9 mouse cellular contexts compared by ENCODE assay signal in genomic region chr10:116735607-116736006, GRCm38 (mm10).
DNase-seq lines count a peak whose midpoint lies in the region; ATAC-seq and TF ChIP-seq lines count a peak whose summit lies in the region.
"Had no signal": no experiment of that assay in that cellular context is flagged by ENCODE, and none has a peak within 500 bp of the region (broad histone marks: within the 10 kb centered on the region; RNA-seq: fewer than 3 reads in every experiment).

No protein-coding gene starts in this region.

- no peak overlapping the region for H3K27ac ChIP-seq in midbrain, postnatal 0 days (ENCODE audit: low read depth, low read length)
- no peak overlapping the region for H3K27ac ChIP-seq in midbrain, embryonic 13.5 days
- H3K27ac ChIP-seq in midbrain, embryonic 15.5 days: no peak overlapping the region

- 82% methylated on average over 8 of the region's 8 CpGs for WGBS in midbrain, postnatal 0 days
- 92% methylated on average over 8 of the region's 8 CpGs for WGBS in midbrain, embryonic 13.5 days
- WGBS in midbrain, embryonic 15.5 days: 87% methylated on average over 8 of the region's 8 CpGs

- peak; percentile 59 for DNase-seq in midbrain, postnatal 0 days (ENCODE audit: low spot score)
- DNase-seq in cerebellum, postnatal 4 days (ENCODE audit: low spot score in 2 of 2): peak; percentile 40 to 75
- peak; percentile 60 to 73 for DNase-seq in heart, postnatal 14 days
- peak; percentile 18 for DNase-seq in ovary, postnatal 14 days (ENCODE audit: low spot score)
- no peak for DNase-seq in thymus, adult 18-20 months
- DNase-seq in retina, postnatal 1 day: no peak

- ATAC-seq in midbrain, postnatal 0 days (ENCODE audit: low FRiP score): no peak
- no peak for ATAC-seq in midbrain, embryonic 13.5 days
- no peak for ATAC-seq in midbrain, embryonic 15.5 days (replicated peaks)
- ATAC-seq: Patski had no signal

- H3K36me3 ChIP-seq in midbrain, postnatal 0 days (ENCODE audit: insufficient read depth, low read length): no peaks in the 10 kb centered on the region
- no peaks in the 10 kb centered on the region for H3K36me3 ChIP-seq in midbrain, embryonic 13.5 days
- no peaks in the 10 kb centered on the region for H3K36me3 ChIP-seq in midbrain, embryonic 15.5 days (replicated peaks)

- no peak overlapping the region for H3K9ac ChIP-seq in midbrain, postnatal 0 days (replicated peaks; ENCODE audit: low read length, poor library complexity, severe bottlenecking)
- H3K9ac ChIP-seq in midbrain, embryonic 13.5 days (replicated peaks): no peak overlapping the region
- no peak overlapping the region for H3K9ac ChIP-seq in midbrain, embryonic 15.5 days

- H3K27me3 ChIP-seq in midbrain, postnatal 0 days (ENCODE audit: insufficient read depth, low read length): no peaks in the 10 kb centered on the region
- H3K27me3 ChIP-seq in midbrain, embryonic 13.5 days: no peaks in the 10 kb centered on the region
- no peaks in the 10 kb centered on the region for H3K27me3 ChIP-seq in midbrain, embryonic 15.5 days (replicated peaks)
- H3K27me3 ChIP-seq: Patski had no signal

- H3K4me2 ChIP-seq in midbrain, postnatal 0 days (ENCODE audit: low read depth, low read length, poor library complexity, severe bottlenecking): no peak overlapping the region
- H3K4me2 ChIP-seq in midbrain, embryonic 13.5 days (replicated peaks): no peak overlapping the region
- H3K4me2 ChIP-seq in midbrain, embryonic 15.5 days: no peak overlapping the region

- no peaks in the 10 kb centered on the region for H3K4me1 ChIP-seq in midbrain, postnatal 0 days (ENCODE audit: insufficient read depth, low read length)
- no peaks in the 10 kb centered on the region for H3K4me1 ChIP-seq in midbrain, embryonic 13.5 days (replicated peaks)
- no peaks in the 10 kb centered on the region for H3K4me1 ChIP-seq in midbrain, embryonic 15.5 days

- intact Hi-C loops in heart, postnatal 14 days (cut with DNase I): no loop called here

- no peak for TF ChIP-seq CTCF in midbrain, postnatal 0 days (IDR thresholded peaks at IDR 0.05)

- H3K9me3 ChIP-seq in midbrain, postnatal 0 days (ENCODE audit: low read length): no peaks in the 10 kb centered on the region
- no peaks in the 10 kb centered on the region for H3K9me3 ChIP-seq in midbrain, embryonic 13.5 days
- no peaks in the 10 kb centered on the region for H3K9me3 ChIP-seq in midbrain, embryonic 15.5 days

- no peak overlapping the region for H3K4me3 ChIP-seq in midbrain, postnatal 0 days (ENCODE audit: low read depth, low read length)
- no peak overlapping the region for H3K4me3 ChIP-seq in midbrain, embryonic 13.5 days (replicated peaks)
- no peak overlapping the region for H3K4me3 ChIP-seq in midbrain, embryonic 15.5 days

Comparison
In these comparisons a context has a peak if more than half of its experiments do, and no peak if none do; other contexts are left out.
1. DNase-seq: peak in midbrain, postnatal 0 days (single experiment), cerebellum, postnatal 4 days (2 of 2), heart, postnatal 14 days (2 of 2) and ovary, postnatal 14 days (single experiment); none in thymus, adult 18-20 months (0 of 2) and retina, postnatal 1 day (single experiment).